Mouse (Mus musculus) testis, adult 2 months (tissue): Measurements from ENCODE around the gene Chn2. TPM values are rescaled to one million over a fixed set of nuclear protein-coding genes. Genes with fewer than 3 reads are reported as not detected.

Source experiments
- H3K27ac ChIP-seq: fragments of 200-500 bp; 2 replicates; pipeline ENCODE4 v1.5.1; 2012; ENCODE audit warnings: low read depth, low read length; ENCODE audit not compliant: control insufficient read depth, insufficient read depth
- H3K27me3 ChIP-seq: fragments of 200-500 bp; 2 replicates; pipeline ENCODE4 v1.6.1; 2012; ENCODE audit warnings: mild to moderate bottlenecking, low read length, moderate library complexity; ENCODE audit not compliant: control insufficient read depth, insufficient read depth
- H3K36me3 ChIP-seq: fragments of 200-500 bp; 2 replicates; pipeline ENCODE4 v1.6.1; 2012; ENCODE audit warnings: mild to moderate bottlenecking, low read length; ENCODE audit not compliant: control insufficient read depth, insufficient read depth
- H3K4me1 ChIP-seq: fragments of 200-500 bp; 2 replicates; pipeline ENCODE4 v1.6.1; 2012; ENCODE audit warnings: low read length; ENCODE audit not compliant: control insufficient read depth, insufficient read depth
- H3K4me3 ChIP-seq: fragments of 200-500 bp; 2 replicates; pipeline ENCODE4 v1.5.1; 2012; ENCODE audit warnings: low read depth, mild to moderate bottlenecking, low read length, moderate library complexity, mixed read lengths; ENCODE audit not compliant: control insufficient read depth
- CTCF ChIP-seq: fragments of 200-500 bp; IDR thresholded peaks from 2 replicates; pipeline ENCODE4 v1.5.1; 2012; ENCODE audit warnings: low read depth, mild to moderate bottlenecking, inconsistent platforms, low read length, moderate library complexity; ENCODE audit not compliant: control insufficient read depth, insufficient read depth, insufficient replicate concordance
- POLR2A ChIP-seq: fragments of 200-500 bp; IDR thresholded peaks from 2 replicates; pipeline ENCODE4 v1.6.1; 2012; ENCODE audit warnings: low read depth, mild to moderate bottlenecking, inconsistent platforms, low read length, moderate library complexity; ENCODE audit not compliant: control insufficient read depth
- polyA plus RNA-seq: library from polyadenylated mRNA; depleted of rRNA; stranded (reverse); fragments of >200 nt; gene quantifications from 2 replicates; pipeline ENCODE4 v1.2.3, GENCODE M21; 2012

Chn2 gene
- polyA plus RNA-seq, 1 experiment: 637 TPM

GRCm38 (mm10) chr6:54251401-54252191 lies 212.2 kb downstream of the Chn2 start:
- H3K36me3 ChIP-seq: no peaks in the 10 kb centered on the region
- H3K27me3 ChIP-seq: no peaks in the 10 kb centered on the region
- H3K4me1 ChIP-seq: no peaks in the 10 kb centered on the region
- no peak overlapping the region for H3K4me3 ChIP-seq
- TF ChIP-seq POLR2A (no peak), CTCF (no peak)
- no peak overlapping the region for H3K27ac ChIP-seq

GRCm38 (mm10) chr6:54253206-54253605 lies 213.9 kb downstream of the Chn2 start:
- no peaks in the 10 kb centered on the region for H3K4me1 ChIP-seq
- TF ChIP-seq CTCF (peak; percentile 72; the same call in 1 of the 2 replicates), POLR2A (no peak)
- H3K27me3 ChIP-seq: no peaks in the 10 kb centered on the region
- no peak overlapping the region for H3K4me3 ChIP-seq
- no peak overlapping the region for H3K27ac ChIP-seq
- no peaks in the 10 kb centered on the region for H3K36me3 ChIP-seq

DNA sequence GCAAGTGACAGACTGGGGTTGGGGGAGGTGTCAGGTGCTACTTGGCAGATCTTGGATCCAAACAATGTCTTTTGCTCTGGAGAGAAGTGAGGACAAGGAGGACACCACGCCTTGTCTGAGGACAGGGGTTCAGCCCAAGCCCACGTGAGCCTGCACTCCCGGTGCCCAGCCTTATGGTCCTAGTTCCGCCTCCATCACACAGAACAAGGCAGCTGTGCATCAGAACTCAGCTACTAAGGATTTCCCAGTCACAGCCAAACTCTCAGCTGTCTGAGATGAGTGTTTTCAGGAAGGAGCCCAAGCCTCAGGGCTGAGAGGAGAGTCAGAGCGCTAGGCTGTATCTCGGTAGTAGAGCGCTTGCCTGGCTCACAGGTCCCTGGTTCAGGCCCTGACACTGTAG lies 214.5 kb downstream of the Chn2 start:
- TF ChIP-seq CTCF: no peak
- no peak for TF ChIP-seq POLR2A
- no peaks in the 10 kb centered on the region for H3K4me1 ChIP-seq
- H3K36me3 ChIP-seq: no peaks in the 10 kb centered on the region
- H3K27ac ChIP-seq: peak overlapping the region; percentile 50
- no peak overlapping the region for H3K4me3 ChIP-seq
- no peaks in the 10 kb centered on the region for H3K27me3 ChIP-seq

DNA sequence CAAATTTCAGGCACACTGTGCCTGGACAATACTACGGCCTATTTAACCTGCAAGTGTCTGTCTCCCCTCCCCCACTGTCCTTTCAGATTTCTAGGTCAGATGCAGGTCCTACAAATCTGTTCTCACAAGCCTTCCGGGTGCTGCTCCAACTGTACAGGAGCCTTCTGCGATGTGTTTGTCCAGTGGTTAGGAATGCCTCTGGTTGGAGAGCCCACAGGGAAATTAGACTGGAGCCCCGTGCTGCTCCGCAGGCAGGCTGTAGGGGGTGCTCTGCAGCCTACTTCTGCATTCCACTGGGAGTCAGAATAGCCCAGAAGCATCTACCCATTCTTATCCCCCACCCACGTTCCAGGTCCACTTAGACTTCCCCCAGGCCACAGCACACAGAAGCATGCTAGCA lies 215.4 kb downstream of the Chn2 start:
- Histone ChIP-seq H3K27ac (no peak overlapping the region), H3K4me1 (no peaks in the 10 kb centered on the region), H3K27me3 (no peaks in the 10 kb centered on the region), H3K36me3 (no peaks in the 10 kb centered on the region), H3K4me3 (no peak overlapping the region)
- TF ChIP-seq CTCF (peak; percentile 9; the same call in 1 of the 2 replicates), POLR2A (no peak)

GRCm38 (mm10) chr6:54255321-54255720 lies 216.0 kb downstream of the Chn2 start:
- Histone ChIP-seq H3K4me1 (no peaks in the 10 kb centered on the region), H3K27ac (no peak overlapping the region), H3K4me3 (no peak overlapping the region), H3K27me3 (no peaks in the 10 kb centered on the region), H3K36me3 (no peaks in the 10 kb centered on the region)
- TF ChIP-seq CTCF (no peak), POLR2A (no peak)

DNA sequence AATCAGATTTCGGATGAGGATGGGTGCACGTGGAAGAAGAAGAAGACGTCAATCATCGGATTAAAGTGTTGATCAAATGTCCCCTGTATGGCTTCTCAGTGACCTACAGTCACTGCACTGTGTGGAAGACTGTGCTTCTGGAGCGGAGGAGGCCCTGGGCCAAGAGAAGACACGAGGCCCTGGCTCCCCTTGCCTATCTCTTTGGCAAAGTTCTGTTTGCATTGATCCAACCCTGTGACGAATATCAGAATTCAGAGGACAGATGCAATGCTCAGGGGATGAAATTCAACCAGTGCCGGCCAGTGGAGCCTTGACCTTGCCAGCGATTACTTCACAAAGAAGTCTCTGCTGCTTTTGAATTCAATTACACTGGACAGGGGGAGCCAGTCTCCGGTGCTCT lies 217.0 kb downstream of the Chn2 start:
- no peak overlapping the region for H3K4me3 ChIP-seq
- no peaks in the 10 kb centered on the region for H3K36me3 ChIP-seq
- TF ChIP-seq CTCF: no peak
- TF ChIP-seq POLR2A: no peak
- H3K27ac ChIP-seq: no peak overlapping the region
- no peaks in the 10 kb centered on the region for H3K4me1 ChIP-seq
- H3K27me3 ChIP-seq: no peaks in the 10 kb centered on the region

GRCm38 (mm10) chr6:54257552-54257951 lies 218.2 kb downstream of the Chn2 start:
- Histone ChIP-seq H3K27me3 (no peaks in the 10 kb centered on the region), H3K4me1 (no peaks in the 10 kb centered on the region), H3K4me3 (no peak overlapping the region), H3K36me3 (no peaks in the 10 kb centered on the region), H3K27ac (no peak overlapping the region)
- no peak for TF ChIP-seq CTCF
- TF ChIP-seq POLR2A: no peak
